Mouse (Mus musculus) left cerebral cortex, adult 9 months (tissue): ENCODE measurements around the gene Lyar.

ENCODE experiments used
- DNase-seq, 2 experiments: peaks; one replicate each; pipeline ENCODE4 v3.0.0; 2022; ENCODE audit warnings: low spot score in 2 of 2

The Lyar gene

DNA sequence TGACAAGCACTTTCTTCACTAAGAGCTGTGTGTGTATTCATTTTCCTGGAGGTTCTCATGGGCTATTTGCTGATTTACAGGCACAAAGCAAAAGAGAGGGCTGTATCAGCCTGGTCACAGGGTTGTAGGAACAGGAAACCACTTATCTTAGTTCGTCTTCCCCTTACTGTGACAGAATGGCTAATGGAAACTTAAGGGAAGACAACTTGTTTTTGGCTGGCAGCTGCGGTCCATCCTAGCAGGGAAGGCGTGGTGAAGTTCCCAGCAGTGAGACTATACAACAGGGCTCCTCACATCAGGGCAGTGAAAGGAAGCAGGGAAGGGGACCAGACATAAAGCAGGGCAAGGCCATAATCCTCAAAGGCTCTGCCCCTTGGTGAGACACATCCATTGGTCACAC lies 35.4 kb downstream of the Lyar start:
- no peak for DNase-seq

DNA sequence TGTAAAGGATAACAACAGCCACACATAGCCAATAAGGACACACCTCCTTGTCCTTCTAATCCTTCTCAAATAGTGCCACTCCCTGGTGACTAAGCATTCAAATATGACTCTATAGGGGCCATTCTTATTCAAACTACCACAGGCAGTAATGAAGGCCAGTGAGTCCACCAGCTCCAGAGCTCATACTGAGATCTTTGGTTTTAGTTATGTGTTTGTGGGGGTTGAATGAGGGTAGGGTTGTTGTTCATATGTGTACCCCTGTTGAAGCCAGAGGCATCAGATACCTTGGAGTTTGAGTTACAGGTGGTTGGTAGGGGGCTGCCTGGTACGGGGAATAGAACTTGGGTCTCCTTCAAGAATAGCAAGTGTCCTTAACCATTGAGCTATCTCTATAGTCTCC lies 36.3 kb downstream of the Lyar start:
- no peak for DNase-seq

DNA sequence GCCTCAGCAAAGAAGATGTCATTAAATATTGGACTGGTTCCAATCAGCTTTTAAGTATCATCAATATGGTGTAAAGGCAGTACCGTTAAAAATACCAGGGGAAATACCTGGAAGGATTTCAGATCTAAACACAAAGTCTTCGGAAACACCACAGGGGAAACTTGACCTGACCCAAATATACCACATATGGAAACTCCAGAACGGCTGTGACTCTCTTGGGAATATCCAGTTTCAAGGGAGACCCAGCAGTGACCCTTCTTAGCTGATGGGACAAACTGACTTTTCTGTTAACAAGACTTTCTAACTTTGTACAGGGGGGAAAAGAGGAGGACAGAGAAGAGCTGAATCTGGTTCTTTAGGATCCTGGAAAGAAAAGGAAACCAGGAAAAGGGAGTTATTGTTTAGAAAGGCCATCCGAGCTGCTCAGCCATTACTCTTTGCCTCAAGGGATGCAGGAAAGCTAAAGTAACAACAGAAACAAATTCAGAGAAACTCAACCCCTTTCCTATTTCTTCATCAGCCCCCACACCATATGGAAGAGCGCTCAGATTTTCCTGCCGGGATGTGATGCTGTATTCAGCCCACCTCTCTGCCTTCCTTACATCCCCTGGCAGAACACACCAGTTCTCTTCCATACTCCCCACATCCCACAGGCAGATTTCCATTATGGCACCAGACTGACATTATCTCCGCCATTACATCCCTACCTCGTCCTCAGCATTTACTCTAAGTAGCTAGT lies 37.9 kb downstream of the Lyar start:
- no peak for DNase-seq

DNA sequence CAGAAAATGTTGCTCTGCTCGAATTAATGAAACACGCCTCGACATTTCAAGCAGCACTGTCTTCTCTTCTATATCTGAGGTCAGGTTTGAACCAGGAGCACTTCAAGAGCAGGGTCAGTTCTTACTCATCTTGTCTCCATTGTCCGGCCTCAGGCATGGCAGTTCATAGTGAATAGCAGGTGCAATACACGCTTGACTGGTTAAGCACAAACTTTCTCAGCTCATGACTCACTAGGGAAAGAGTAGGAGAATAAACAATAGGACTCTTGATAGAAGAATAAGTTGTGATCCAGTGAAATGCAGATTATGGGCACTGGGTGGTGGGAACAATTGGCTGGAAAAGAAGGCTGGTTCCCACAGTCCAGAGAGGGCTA lies 38.5 kb downstream of the Lyar start:
- no peak for DNase-seq

DNA sequence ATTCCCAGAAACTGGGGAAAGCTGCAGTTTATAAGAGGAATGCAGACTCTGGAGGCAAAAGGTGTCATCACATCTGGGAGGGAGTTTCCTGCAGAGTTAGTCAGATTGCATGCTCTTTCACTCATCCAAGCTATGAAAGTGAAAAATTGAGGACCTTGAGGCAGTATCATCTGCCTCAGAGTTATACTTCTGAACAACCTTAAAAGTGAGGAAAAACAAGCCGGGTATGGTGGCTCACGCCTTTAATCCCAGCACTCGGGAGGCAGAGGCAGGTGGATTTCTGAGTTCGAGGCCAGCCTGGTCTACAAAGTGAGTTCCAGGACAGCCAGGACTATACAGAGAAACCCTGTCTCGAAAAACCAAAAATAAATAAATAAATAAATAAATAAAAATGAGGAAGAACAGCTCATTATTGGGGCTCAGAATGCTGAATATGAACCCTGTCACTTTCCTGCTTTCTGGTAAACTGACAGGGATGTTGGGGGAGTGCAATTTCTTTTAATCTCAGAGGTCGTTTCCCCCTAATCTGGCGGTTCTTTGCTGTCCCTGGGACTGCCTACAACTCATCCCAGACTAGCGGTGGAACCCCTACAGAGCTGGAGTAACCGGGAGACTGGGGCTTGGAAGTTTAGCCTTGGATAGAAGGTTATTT lies 39.3 kb downstream of the Lyar start:
- no peak for DNase-seq

DNA sequence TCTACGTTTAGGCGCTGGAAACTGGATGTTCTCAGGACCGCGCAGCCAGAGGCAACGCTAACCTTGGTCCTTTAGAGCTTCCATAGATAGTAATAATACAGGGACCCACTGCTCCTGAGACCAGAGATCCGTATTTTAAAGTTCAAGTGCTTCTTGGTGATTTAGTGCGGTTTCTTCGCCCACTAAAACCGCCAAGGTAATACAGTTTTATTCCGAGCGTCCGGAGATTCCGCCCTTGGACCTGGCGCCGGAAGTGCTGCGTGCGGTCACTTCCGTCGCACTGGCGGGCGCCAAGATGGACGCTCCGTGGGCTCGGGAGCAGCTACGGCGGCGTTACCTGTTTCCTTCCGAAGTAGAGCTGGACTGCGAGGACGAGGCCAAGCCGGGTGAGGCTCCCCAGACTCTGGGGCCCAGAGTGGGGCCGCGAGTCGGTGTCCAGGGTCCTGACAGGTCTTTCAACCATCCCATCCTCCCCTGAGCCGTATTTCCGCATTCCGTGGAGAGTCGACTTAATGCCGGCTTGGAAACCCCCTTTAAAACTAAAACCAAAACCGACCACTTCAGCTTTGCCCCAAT lies 39.9 kb downstream of the Lyar start, which contains the start of gene Tmem128:
Gene Tmem128, plus strand, starts transcription at position 79 of the 576 bp plus-strand sequence.
- DNase-seq, result peak in 1 of 2 experiments; percentile 62

DNA sequence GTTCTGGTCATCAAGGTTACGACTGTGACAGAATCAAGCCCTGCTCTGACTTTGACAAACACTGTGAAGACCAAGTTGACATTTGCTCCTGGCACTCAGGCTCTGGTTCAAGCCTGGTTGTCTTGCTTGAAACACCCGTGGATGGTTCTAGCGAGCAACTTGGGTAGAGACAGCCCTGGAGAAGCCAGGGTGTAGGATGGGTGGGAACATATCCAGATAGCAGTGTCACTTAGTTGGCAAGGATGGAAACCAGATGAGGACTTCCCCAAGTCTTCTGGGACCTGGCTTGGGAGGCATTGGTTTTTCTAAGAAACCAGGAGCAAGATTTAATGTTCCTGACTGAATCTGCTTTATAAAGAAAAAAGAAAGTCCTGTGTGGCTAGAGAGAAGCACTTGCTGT lies 50.7 kb downstream of the Lyar start:
- DNase-seq, result no peak

DNA sequence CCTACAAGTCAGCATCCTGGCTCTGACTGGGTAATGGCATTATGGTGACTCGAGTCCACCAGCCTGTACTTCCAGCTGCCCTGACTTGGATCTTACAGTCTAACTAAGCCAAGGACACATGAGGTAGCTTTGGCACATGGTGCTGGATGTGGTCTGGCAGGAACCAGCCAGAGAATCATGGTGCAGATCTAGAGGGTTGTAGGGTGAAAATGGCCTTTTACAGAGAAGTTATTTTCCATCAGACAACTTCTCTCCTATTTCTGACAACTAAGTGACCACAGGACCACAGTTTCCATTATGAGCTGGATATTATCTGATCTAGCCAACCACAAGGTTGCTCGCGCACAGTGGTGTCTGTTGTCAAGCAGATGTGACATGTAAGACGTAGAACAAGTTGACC lies 53.6 kb downstream of the Lyar start:
- no peak for DNase-seq

DNA sequence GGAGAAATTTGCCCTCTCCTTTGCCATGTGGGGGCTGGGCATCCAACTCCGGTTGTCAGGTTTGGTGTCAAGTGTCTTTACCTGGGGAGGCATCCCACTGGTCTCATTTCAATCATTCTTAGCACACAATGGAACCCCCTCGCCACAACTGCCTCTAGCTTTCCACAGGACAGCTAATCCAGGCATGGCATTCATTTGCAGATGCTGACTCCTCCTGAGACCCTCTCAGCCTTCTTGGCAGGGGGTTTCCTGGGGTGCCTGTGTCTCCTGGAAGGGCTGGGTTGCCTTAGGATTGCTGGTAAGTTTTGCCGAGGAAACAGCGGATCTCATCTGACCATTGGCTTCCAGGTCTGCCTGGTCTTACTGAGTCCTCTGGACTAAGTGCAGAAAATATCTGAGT lies 55.5 kb downstream of the Lyar start, which contains the start of gene Otop1:
Gene Otop1, plus strand, starts transcription at position 202 of the 400 bp plus-strand sequence.
- DNase-seq, result no peak

DNA sequence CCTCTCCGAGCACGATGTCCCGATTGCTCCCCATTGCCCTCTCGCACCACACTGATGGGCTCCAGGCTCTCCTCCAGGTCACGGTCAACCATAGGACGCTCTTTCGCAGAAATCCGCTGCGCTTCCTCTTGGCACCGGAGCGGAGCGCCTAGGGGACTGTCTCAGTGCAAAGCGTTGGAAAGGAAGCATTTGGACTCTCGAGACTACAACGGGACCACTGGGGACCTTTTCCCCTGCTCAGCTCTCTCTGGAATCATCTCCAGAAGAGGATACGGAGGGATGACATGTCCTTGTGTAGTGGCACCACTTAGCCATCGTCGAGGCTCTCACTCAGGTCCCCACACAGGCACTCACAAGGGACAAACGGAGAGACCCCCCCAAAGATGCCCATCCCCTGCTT lies 56.2 kb downstream of the Lyar start:
- no peak for DNase-seq

DNA sequence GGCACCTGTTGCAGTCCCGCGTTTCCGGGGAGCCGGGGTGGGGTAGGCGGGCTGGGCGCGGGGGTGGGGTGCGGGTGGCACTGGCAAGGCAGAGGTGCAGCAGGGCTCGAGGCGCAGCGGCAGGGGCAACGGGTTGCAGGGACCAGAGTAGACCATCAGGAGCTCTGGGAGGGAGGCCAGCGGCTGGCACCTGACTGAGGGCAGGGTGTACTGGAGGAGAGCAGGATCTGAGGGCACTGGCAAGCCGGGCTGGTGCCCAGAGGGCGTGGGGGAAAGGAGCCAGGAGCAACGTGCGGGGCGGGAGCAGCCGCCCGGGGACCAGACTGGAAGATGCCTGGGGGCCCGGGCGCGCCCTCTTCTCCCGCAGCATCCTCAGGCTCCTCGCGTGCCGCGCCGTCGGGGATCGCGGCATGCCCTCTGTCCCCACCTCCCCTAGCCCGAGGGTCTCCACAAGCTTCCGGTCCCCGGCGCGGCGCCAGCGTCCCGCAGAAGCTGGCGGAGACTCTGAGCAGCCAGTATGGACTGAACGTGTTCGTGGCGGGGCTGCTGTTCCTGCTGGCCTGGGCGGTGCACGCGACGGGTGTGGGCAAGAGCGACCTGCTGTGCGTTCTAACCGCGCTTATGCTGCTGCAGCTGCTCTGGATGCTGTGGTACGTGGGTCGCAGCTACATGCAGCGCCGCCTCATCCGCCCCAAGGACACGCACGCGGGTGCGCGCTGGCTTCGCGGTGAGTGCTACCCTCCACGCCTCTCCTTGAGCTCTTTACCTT lies 57.0 kb downstream of the Lyar start:
- no peak for DNase-seq

DNA sequence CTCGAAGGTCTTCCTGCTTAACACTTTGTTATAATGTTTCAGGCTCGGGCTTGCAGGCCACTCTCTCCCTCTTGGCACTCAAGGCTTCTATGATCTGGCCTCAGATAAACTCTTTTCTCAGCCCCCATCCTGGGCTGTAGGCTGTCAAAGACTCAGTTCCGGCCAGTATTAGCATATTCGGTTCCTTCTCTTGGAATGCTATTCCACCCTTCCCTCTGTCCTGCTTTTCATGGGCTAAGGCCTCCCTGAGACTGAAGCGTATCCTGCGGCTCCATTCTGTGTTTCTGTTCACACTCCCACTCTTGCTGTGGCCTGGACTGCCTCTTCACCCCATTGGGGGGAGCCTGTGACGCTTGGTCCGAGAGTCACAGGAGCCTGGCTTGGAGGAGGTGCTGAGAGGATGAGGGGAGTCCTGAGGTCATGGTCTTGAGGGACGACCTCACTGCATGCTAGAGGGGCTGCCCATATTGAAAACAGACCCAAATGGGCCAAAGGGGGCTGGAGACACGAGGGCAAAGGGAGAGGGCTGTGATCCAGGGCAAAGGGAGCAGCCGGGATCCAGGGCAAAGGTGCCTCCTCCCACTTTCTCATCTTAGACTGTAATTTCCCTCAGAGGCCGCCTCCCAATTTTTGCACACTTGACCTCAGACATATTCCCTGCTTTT lies 57.8 kb downstream of the Lyar start:
- no peak for DNase-seq

DNA sequence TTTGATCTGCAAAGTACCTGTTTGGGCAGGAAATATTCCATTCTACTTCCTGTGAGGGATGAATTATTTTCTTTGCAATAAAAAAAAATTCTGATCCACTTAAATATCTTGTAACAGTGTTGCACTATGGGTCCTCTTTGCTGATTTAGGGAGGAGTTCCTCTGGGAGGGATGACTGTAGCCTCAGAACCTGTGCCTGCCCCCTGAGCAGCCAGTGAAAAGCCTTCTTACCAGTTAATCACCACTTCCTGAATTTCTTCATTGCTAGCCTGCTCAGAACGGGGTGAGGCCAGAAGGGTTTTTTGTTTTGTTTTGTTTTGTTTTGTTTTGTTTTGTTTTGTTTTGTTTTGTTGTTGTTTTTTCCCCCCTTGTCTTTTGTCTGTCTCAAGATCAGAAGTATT lies 59.8 kb downstream of the Lyar start:
- DNase-seq, result no peak
